Mouse (Mus musculus): ENCODE results near the gene Map2k6.
"Not testable (repeated sequence)": the region's sequence is repeated elsewhere in the genome, so short reads cannot be mapped to it uniquely, and the experiment has no call there.

Map2k6 gene

GRCm38 (mm10) chr11:110398553-110399239 is at the start of gene Map2k6:
Gene Map2k6 (plus strand): TSS chr11:110399122.
- DNase-seq (ENCODE audit: low read depth, low spot score) = peak; percentile 95

DNA sequence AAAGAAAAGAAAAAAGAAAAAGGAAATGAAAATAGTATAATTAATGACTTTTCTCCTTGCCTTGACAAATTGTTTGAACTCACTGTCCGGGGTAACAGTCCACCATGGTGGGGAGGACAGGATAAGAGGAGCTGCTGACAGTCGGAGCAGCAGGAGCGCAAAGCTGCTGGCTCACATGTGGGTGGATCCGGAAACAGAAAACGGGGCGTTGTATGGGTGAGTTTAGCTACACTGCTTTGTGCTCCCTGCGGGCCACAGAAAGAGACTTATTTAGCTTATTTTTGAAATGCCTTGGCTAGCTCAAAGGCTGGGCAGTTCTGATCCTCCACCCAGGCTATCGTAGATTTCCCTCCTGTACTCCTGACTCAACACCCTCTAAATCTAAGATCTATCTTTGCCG is 44.7 kb upstream of the Map2k6 start:
- no peak for DNase-seq (ENCODE audit: low read depth, low spot score)

DNA sequence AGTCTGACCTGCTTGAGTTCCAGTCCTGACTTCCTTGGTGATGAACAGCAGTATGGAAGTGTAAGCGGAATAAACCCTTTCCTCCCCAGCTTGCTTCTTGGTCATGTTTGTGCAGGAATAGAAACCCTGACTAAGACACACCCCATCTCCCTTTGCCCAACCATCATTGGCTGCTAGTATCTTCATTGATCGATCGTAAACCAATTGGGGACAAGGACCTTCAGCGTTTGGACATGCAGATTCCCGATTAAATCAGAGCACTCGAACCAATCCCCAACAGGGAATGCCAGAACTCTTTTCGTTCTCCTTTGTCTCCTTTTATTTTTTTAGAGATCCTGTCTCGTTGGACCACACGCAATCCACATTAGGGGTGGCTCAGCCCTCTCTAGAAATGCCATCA is 43.8 kb upstream of the Map2k6 start:
- DNase-seq (ENCODE audit: low read depth, low spot score) = not testable (repeated sequence)

DNA sequence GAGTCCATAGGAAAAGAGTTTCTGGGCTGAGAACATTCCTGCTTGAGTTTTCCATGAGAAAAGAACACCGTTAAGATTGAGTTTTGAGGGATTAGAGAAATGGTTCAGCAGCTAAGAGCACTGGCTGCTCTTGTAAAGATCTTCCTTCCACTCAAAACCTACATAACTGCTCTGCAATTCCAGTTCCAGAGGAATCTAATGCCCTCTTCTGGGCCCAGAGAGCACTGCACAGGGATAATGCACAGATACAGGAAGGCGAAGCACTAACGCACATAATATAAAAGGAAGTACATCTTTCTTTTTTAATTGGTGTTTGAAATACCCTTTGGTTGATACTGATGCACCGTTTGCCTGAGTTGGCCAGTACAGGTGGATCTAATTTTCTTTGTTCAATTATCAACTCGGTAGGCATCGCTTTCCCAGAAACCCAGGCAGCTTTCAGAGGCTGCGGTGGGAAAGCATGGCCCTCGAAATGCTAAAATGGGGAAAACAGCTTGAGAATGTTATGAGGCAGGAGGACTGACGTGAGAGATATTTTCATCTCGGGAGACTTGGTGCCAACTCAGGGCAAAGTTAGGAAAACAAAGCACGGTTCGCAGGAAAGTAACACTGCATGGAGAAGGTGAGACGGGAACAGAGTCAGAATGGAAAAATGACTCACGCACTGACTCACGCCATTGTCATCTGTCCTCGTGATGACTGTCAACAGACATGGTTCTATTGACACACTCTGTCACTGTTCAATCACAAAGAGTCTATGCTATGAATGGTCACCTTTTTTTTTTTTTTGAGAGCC is 41.0 kb upstream of the Map2k6 start:
- DNase-seq (ENCODE audit: low read depth, low spot score) = no peak

DNA sequence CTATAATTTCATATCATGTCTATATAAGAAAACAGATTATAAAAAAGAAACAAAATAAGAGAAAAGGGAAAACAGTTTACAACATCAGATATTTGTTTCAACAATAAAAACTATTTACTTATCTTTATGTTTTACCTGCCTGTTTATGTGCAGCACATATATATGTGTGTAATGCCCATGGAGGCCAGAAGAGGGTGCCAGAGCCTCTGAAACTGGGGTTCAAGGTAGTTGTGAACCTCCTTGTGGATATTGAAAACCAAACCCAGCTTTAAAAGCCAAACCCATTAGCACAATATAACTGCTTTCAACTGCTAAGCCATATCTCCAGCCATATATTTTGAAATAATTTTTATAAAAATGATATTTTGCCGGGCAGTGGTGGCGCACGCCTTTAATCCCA is 33.9 kb upstream of the Map2k6 start:
- DNase-seq (ENCODE audit: low read depth, low spot score) = no peak

- no peak for DNase-seq (ENCODE audit: low read depth, low spot score)
Measured at GRCm38 (mm10) chr11:110366902-110367301, 32.0 kb upstream of the Map2k6 start.

DNA sequence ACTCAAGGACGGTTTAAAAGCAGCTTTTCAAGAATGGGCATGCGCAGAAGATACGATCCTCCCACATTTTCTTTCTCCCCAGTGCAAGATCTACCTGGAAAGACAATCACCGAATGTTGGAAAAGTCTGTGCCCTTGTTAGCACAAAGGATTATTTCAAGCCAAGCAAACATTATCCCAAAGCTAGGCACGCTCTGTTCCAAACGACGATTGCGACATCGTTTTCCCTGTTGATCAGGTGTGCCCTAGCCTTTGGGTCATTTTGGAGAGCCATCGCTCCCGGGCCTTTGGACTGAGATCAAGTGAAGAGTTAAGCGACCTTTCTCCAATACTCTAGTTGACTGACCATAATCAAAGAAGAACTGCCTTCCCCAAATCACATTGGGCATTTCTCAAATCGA is 31.3 kb upstream of the Map2k6 start:
- DNase-seq (ENCODE audit: low read depth, low spot score) = no peak

DNA sequence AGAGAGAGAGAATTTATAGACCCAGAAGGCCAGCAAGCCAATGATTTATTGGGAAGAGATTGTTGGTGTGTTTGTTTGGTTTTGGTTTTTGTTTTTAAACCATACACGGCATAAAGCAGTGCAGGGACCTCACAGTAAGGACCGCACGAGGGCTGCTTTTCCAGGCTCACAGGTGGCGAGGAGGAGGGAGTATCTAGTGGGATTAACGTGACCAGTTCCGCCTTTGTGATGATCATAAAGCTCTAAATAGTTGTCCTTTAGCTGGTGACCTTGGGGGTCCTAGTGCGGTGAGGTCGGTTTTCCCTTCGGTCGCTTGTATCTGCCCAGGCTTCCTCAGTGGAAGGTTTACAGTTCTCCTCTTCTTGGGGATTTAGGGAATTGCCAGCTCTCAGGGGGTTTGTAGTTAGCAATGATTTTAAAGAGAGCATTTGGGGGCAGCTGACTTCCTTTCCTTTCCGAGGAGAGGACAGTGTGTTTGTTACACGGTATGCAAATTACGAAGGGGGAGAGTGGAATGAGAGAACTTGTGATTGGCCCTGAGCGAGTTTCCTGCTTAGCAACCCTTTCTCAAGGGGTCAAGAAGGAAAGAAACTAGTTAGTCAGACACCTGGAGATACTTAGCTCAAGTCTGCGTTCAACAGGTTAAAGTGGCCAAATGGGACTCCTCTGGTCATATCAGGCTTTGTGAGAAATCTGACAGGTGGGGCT is 29.5 kb upstream of the Map2k6 start:
- DNase-seq (ENCODE audit: low read depth, low spot score) = no peak

DNA sequence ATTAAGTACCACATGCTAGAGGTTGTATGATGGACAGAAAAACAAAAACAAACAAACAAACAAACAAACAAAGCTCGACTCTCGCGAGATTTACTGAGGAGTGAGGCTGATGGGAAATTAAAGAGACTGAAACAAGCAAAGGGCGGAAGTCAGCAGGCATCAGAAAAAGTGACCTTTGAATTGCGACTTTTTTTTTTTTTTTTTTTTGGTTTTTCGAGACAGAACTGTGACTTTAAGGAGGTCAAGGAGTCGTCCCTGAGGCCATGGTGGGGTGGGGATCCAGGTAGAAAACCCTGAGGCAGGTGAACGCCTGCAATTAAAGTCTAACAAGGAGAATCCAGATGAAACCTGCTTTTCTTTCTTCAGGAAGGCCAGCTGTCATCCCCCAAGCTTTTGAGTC is 27.1 kb upstream of the Map2k6 start:
- no peak for DNase-seq (ENCODE audit: low read depth, low spot score)

- DNase-seq (ENCODE audit: low read depth, low spot score) = no peak
Measured at GRCm38 (mm10) chr11:110372266-110372954, 26.5 kb upstream of the Map2k6 start.

DNA sequence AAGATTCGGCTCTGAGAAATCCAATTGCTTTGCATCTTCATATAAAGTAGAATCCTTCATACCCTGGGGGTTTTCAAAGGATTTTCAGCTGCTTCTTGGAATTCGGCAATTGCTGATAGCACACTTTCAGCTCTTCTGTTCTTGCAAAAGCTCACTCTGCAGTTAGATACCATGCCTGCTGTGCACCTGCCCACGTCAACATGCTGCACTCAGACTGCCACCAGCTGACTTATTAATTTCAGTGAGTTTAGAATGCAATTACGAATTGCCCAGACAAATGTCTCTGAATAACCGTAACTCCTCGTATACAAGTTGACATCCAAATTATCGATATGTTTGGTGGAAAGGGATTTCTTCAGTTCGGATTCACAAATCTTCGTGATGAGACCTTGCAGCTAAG is 24.9 kb upstream of the Map2k6 start:
- no peak for DNase-seq (ENCODE audit: low read depth, low spot score)

DNA sequence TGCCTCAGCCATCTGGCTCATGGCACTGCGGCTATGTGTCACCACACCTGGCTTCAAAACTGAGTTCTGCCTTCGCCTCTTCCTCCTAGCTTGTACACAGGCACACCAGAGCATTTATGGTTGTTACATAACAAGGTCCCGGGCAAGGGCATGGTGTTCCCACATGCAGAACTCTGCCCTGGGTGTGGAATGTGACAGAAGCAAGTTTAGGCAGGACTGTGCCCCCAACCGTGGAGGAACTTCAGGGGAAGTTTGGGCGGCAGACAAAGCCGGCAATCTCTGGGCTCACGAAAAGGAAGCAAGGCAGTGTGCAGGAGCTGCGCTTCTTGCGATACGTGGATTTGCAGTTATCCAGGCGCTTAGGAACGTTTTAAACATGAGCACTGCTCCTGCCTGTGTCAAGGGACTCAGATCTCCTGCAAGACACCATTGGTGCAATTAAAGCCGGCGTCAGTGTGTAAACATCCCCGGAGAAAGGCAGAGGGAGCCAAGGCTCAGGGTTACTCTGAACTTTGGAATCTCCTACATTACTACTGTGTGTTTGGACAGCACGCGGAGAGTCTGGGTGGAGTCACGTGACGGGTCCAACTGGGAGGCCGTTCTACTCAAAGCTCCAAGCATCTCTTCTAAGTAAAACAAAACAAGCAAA is 19.1 kb upstream of the Map2k6 start:
- DNase-seq (ENCODE audit: low read depth, low spot score) = no peak

DNA sequence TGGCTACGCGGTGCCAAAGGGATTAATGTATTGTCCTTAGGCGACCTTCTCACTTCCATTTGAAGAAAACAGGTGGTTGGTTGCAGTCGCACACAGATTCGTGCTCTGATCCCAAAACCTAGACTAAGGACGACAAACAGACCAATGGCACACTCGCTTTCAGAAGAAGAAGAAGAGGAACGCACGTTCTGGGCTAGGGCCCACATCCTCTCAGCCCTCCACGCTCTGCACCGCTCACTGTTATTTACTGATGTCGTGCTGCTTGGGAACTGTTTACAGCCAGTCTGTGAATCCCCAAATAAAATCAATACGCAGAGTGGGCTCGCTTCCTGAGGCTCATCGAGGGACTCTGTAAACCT is 18.6 kb upstream of the Map2k6 start:
- DNase-seq (ENCODE audit: low read depth, low spot score) = no peak

GRCm38 (mm10) chr11:110385487-110385886 is 13.4 kb upstream of the Map2k6 start:
- no peak for DNase-seq (ENCODE audit: low read depth, low spot score)

GRCm38 (mm10) chr11:110392763-110393162 is 6.2 kb upstream of the Map2k6 start:
- DNase-seq (ENCODE audit: low read depth, low spot score) = no peak

GRCm38 (mm10) chr11:110394788-110395452 is 4.0 kb upstream of the Map2k6 start:
- DNase-seq (ENCODE audit: low read depth, low spot score) = no peak

DNA sequence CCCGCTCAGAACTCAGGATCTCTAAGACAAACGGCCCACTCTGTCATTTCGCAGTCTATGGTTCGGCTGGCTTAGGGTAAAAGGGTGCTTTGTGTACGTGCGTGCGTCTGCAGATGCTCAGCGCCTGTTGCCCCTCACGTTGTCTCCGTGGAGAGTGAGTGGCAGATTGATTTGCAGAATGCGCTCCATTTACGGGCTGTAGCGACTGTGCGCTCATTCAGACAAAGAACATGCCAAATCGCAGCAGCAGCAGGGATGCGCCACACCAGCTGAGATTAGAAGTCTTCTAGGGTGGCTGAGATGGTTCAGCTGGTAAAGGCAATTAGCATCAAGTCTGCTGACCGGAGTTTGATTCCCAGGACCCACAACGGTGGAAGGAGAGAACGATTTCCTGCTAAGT is 2.8 kb upstream of the Map2k6 start:
- DNase-seq (ENCODE audit: low read depth, low spot score) = no peak

DNA sequence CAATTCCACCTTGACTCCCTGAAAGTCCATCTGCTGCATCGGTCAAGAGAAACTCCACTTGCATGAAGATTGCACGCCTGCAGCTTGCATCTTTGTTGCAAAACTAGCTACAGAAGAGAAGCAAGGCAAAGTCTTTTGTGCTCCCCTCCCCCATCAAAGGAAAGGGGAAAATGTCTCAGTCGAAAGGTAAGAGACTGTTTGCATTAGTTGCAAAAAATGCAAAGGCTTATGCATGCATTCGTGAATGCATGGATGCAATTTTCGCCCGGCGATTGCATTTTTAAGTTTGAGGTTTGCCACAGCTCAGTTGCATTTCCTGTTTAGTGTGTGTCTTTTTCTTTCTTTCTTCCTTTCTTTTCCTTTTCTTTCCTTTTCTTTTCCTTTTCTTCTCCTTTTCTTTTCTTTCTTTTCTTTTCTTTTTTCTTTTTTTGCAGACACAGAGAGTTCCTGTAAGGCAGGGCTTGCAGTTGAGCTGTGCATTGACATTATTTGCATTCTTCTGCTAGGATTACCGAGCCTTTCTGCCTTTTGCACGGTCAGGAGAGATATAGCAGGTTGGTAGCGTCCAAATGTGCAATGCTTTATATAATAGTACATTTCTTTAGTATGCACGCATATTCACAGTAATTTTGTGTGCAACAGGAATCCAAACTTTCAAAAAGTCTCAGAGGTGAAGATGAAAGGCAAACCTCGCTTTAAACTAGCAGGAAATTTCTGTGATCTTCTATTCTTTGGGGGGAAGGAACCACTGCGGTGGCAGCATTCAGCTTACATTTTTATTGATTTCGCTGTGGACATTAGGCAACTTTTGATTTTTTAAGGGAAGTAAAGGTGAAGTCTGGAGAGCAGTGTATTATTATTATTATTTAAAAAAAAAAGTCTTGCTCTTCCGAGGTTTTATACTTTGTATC is 573 bp downstream of the Map2k6 start:
- DNase-seq (ENCODE audit: low read depth, low spot score) = no peak

DNA sequence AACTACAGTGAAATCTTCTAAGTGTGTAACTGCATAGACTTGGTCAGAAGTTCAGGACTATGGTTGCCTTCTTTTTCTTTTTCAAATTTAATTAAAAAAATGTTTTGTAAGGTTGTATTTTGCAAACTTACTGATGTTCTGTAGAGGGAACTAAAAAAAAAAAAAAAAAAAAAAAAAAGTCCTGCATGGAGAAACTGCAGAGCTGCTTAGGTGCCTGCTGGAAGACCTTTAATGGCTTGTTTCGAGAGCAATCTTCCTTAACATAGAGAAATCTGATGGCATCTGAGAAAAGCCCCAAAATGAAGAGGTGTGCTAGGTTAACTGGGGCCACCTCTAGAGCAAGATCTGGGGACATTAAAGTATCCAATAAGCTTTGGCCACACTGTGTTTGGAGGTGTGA is 1.4 kb downstream of the Map2k6 start:
- DNase-seq (ENCODE audit: low read depth, low spot score) = no peak

- no peak for DNase-seq (ENCODE audit: low read depth, low spot score)
Measured at GRCm38 (mm10) chr11:110402671-110403070, 3.7 kb downstream of the Map2k6 start.

Measured in telencephalon, adult 2 months (tissue).